Mouse (Mus musculus) limb, embryonic 13.5 days (tissue): ENCODE results near the gene Mei1. TPM values are rescaled to one million over a fixed set of nuclear protein-coding genes. Genes with fewer than 3 reads are reported as not detected.

ENCODE experiments used
- ATAC-seq: fragments of 200-750 bp; cut with Nextera tagmentation; 2 replicates; pipeline ENCODE4 v1.8.0; 2017; ENCODE audit warnings: low read depth, moderate number of reproducible peaks, moderate TSS enrichment; ENCODE audit not compliant: low FRiP score
- H3K27ac ChIP-seq: fragments of 300-500 bp; sonication (generic); 2 replicates; pipeline ENCODE4 v1.5.1; 2015; ENCODE audit warnings: inconsistent platforms, mild to moderate bottlenecking, moderate library complexity
- H3K27me3 ChIP-seq: fragments of 300-500 bp; sonication (generic); 2 replicates; pipeline ENCODE4 v1.6.1; 2015; ENCODE audit warnings: mild to moderate bottlenecking, inconsistent platforms
- H3K36me3 ChIP-seq: fragments of 300-500 bp; sonication (generic); 2 replicates; pipeline ENCODE4 v1.6.1; 2015; ENCODE audit warnings: inconsistent platforms, mild to moderate bottlenecking, moderate library complexity
- H3K4me1 ChIP-seq: fragments of 300-500 bp; sonication (generic); 2 replicates; pipeline ENCODE4 v1.6.1; 2015; ENCODE audit warnings: inconsistent platforms
- H3K4me2 ChIP-seq: fragments of 300-500 bp; sonication (generic); replicated peaks from 2 replicates; pipeline ENCODE4 v1.6.1; 2015; ENCODE audit warnings: inconsistent platforms, mild to moderate bottlenecking, moderate library complexity
- H3K4me3 ChIP-seq: fragments of 300-500 bp; sonication (generic); 2 replicates; pipeline ENCODE4 v1.5.1; 2015; ENCODE audit warnings: moderate library complexity, mild to moderate bottlenecking, inconsistent platforms
- H3K9ac ChIP-seq: fragments of 300-500 bp; sonication (generic); 2 replicates; pipeline ENCODE4 v1.6.1; 2015; ENCODE audit warnings: mild to moderate bottlenecking, inconsistent platforms
- H3K9me3 ChIP-seq: fragments of 300-500 bp; sonication (generic); 2 replicates; pipeline ENCODE4 v1.6.1; 2016; ENCODE audit warnings: inconsistent platforms
- WGBS: fragments of 180-500 bp; shearing (Covaris S2); methylation state at CpG from one replicate; pipeline ENCODE4 v1.1.7; 2015; 5-methylcytosine and 5-hydroxymethylcytosine counted together
- polyA plus RNA-seq: library from polyadenylated mRNA; unstranded; fragments of >200 nt; fragmentation: Nextera tagmentation; extraction: Ambion mirVana; gene quantifications from 2 replicates; pipeline ENCODE4 v1.2.1, GENCODE M21; 2015

Gene Mei1
- polyA plus RNA-seq, 1 experiment from 2014 or later, result 0.17 TPM

DNA sequence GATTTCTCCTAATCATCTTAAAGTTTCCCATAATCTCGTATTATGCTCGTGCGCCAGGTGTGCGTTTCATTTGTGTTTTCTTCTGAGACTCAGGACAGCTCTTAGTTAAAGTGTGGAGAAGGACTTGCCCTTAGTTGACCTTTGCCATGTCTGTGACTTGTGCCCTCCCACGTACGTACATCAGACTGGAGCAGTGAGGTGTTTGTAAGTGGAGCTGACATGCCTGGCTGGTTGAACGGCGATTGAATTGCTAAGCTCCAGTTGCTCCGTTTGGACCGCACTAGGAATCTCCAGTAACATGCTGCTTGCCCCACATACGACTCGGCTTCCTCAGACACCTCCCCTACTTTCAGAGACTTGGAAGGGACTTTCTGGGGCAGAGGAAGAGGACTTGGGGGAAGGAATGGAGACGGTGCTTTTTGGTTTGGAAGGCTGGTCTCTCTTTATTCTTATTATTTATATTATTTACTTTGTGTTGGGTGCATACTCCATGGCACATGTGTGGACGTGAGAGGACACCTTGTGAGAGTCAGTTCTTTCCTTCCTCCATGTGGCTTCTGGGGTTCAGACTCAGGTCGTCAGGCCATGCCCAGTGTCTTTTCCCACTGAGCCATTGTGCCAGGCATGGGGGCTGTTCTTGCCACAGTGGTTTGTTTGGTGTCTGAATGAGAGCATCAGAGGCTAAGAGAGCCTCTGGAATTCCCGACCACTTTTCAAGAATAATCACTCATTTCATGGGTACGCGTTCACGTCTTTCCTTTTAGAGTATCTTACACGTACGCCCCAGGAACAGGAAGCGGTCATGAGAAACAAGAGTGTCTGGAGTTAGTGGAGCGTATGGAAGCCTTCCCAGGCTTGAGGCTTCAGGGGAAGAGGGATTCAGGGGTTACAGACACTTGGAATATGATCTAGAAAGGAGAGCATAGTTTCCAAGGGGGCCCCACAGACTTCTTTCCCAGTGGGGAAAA lies 97.7 kb downstream of the Mei1 start:
- Histone ChIP-seq H3K9ac (peak overlapping the region; percentile 4; the same call in 1 of the 2 replicates), H3K4me1 (peaks cover 43% of the 10 kb centered on the region), H3K4me3 (no peak overlapping the region), H3K27ac (no peak overlapping the region; the same call in 1 of the 2 replicates), H3K4me2 (no peak overlapping the region), H3K36me3 (peaks cover 30% of the 10 kb centered on the region), H3K9me3 (no peaks in the 10 kb centered on the region), H3K27me3 (no peaks in the 10 kb centered on the region)
- WGBS, result 67% methylated on average over 23 of the region's 23 CpGs
- no peak for ATAC-seq

DNA sequence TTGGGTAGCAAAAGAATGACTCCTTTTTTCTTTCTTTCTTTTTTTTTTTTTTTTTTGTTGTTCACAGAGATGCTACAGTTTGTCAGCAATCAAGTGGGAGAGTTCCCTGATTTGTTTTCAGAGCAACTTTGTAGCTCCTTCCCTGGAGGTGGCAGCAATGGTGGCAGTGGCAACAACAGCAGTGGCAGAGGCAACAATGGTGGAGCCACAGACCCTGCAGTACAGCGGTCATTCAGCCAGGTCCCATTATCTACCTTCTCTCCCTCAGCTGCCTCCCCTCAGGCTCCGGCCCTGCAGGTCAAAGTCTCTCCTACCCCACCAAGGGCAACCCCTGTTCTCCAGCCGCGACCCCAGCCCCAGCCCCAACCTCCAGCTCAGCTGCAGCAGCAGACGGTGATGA lies 99.9 kb downstream of the Mei1 start:
- H3K36me3 ChIP-seq, result peaks cover 50% of the 10 kb centered on the region
- H3K27ac ChIP-seq, result no peak overlapping the region
- H3K4me1 ChIP-seq, result peaks cover 27% of the 10 kb centered on the region
- no peak for ATAC-seq
- no peak overlapping the region for H3K9ac ChIP-seq
- H3K9me3 ChIP-seq, result no peaks in the 10 kb centered on the region
- H3K4me2 ChIP-seq, result no peak overlapping the region
- H3K27me3 ChIP-seq, result no peaks in the 10 kb centered on the region
- WGBS, result 86% methylated on average over 5 of the region's 5 CpGs
- no peak overlapping the region for H3K4me3 ChIP-seq

GRCm38 (mm10) chr15:82170437-82171377 lies 100.9 kb downstream of the Mei1 start:
- Histone ChIP-seq H3K9me3 (no peaks in the 10 kb centered on the region), H3K27me3 (no peaks in the 10 kb centered on the region), H3K36me3 (peaks cover 61% of the 10 kb centered on the region), H3K4me2 (no peak overlapping the region), H3K4me3 (no peak overlapping the region), H3K27ac (no peak overlapping the region), H3K9ac (no peak overlapping the region), H3K4me1 (peaks cover 24% of the 10 kb centered on the region)
- WGBS, result 77% methylated on average over 36 of the region's 36 CpGs
- ATAC-seq, result no peak

DNA sequence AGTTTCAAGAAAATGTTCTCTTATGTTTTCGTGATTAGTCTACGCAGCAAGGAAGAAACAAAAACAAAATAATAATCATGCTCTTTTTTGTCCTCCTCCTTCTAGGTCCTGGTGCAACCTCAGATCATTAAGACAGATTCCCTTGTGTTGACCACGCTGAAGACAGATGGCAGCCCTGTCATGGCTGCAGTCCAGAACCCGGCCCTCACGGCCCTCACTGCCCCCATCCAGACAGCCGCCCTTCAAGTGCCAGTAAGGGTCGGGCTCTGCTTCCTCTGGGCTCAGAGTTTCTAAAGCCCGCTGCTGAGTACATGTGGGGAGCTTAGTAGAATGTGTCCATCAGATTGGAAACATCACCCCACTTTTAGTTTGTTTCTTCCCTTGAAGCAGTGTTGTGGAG lies 102.9 kb downstream of the Mei1 start:
- 0 out of 2 replicates have a peak, but pooled peaks cover 5% of the 10 kb centered on the region for H3K4me1 ChIP-seq
- ATAC-seq, result no peak
- H3K27me3 ChIP-seq, result no peaks in the 10 kb centered on the region
- peaks cover 80% of the 10 kb centered on the region for H3K36me3 ChIP-seq
- no peak overlapping the region for H3K27ac ChIP-seq
- no peaks in the 10 kb centered on the region for H3K9me3 ChIP-seq
- no peak overlapping the region for H3K4me2 ChIP-seq
- H3K4me3 ChIP-seq, result no peak overlapping the region
- no peak overlapping the region for H3K9ac ChIP-seq
- 87% methylated on average over 8 of the region's 8 CpGs for WGBS

DNA sequence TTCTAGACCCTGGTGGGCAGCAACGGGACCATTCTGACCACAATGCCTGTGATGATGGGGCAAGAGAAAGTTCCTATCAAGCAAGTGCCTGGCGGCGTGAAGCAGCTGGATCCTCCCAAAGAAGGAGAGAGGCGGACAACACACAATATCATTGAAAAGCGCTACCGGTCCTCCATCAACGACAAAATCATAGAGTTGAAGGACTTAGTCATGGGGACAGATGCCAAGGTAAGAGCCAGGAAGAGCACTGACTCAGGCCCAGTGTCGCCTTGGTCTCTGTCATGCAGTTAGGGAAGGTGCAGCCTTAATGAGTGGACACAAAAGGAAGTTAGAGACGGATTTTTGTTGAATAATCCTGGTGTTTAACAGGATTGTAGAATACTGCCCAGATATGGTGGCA lies 105.3 kb downstream of the Mei1 start:
- Histone ChIP-seq H3K27ac (no peak overlapping the region), H3K9me3 (no peaks in the 10 kb centered on the region), H3K27me3 (no peaks in the 10 kb centered on the region), H3K9ac (no peak overlapping the region), H3K4me3 (no peak overlapping the region), H3K4me2 (no peak overlapping the region), H3K36me3 (peaks cover 99% of the 10 kb centered on the region), H3K4me1 (no peaks in the 10 kb centered on the region)
- 96% methylated on average over 9 of the region's 9 CpGs for WGBS
- ATAC-seq, result no peak

Other genes with a start within 250 kb of the Mei1 start
- gene Tob2, start 211.2 kb upstream of the Mei1 start, polyA plus RNA-seq, result 24.6 and 26.0 TPM in 2 replicates
- gene Phf5a, start 198.1 kb upstream of the Mei1 start, polyA plus RNA-seq, result 151 and 158 TPM in 2 replicates
- gene Aco2, start 197.7 kb upstream of the Mei1 start, polyA plus RNA-seq, result 142 and 156 TPM in 2 replicates
- gene Polr3h, start 143.8 kb upstream of the Mei1 start, polyA plus RNA-seq, result 56.9 and 57.9 TPM in 2 replicates
- gene Csdc2, start 133.2 kb upstream of the Mei1 start, polyA plus RNA-seq, result 13.4 and 15.0 TPM in 2 replicates
- 26.3 and 26.8 TPM in 2 replicates for gene Pmm1, start 109.1 kb upstream of the Mei1 start, polyA plus RNA-seq
- gene 1700029P11Rik, start 89.5 kb upstream of the Mei1 start, polyA plus RNA-seq, result not detected in 2 replicates
- 88.5 and 92.1 TPM in 2 replicates for gene Xrcc6, start 82.2 kb upstream of the Mei1 start, polyA plus RNA-seq
- gene Desi1, start 36.1 kb upstream of the Mei1 start, polyA plus RNA-seq, result 26.6 and 26.9 TPM in 2 replicates
- 294 and 308 TPM in 2 replicates for gene Snu13, start 22.4 kb upstream of the Mei1 start, polyA plus RNA-seq
- 0.03 TPM in 1 of 2 replicates, not detected in the other for gene 4930407I10Rik, start 10.8 kb upstream of the Mei1 start, polyA plus RNA-seq
- gene Ccdc134, start 57.9 kb downstream of the Mei1 start, polyA plus RNA-seq, result 27.6 and 30.3 TPM in 2 replicates
- gene Srebf2, start 77.2 kb downstream of the Mei1 start, polyA plus RNA-seq, result 168 and 173 TPM in 2 replicates
- gene Shisa8, start 142.8 kb downstream of the Mei1 start, polyA plus RNA-seq, result 0.15 and 0.34 TPM in 2 replicates
- 0.13 and 0.15 TPM in 2 replicates for gene Tnfrsf13c, start 154.4 kb downstream of the Mei1 start, polyA plus RNA-seq
- 62.5 and 62.6 TPM in 2 replicates for gene Cenpm, start 174.8 kb downstream of the Mei1 start, polyA plus RNA-seq
- gene 1500009C09Rik, start 182.4 kb downstream of the Mei1 start, polyA plus RNA-seq, result not detected in 2 replicates
- gene Sept3, start 204.9 kb downstream of the Mei1 start, polyA plus RNA-seq, result 25.6 and 26.1 TPM in 2 replicates
- not detected in 2 replicates for gene Wbp2nl, start 229.0 kb downstream of the Mei1 start, polyA plus RNA-seq